Mouse (Mus musculus): ENCODE data around the gene Fgf2.

Fgf2 gene

GRCm38 (mm10) chr3:37360729-37361128 is 12.6 kb downstream of the Fgf2 start:
- DNase-seq, result no peak

GRCm38 (mm10) chr3:37365144-37365543 is 17.0 kb downstream of the Fgf2 start:
- DNase-seq, result no peak

- no peak for DNase-seq
Observed at GRCm38 (mm10) chr3:37365976-37366375, 17.8 kb downstream of the Fgf2 start.

- DNase-seq, result no peak
Observed at GRCm38 (mm10) chr3:37366381-37367053, 18.4 kb downstream of the Fgf2 start.

GRCm38 (mm10) chr3:37370407-37370806 is 22.3 kb downstream of the Fgf2 start:
- DNase-seq, result no peak

GRCm38 (mm10) chr3:37373712-37374111 is 25.6 kb downstream of the Fgf2 start:
- DNase-seq, result no peak

- no peak for DNase-seq
Observed at GRCm38 (mm10) chr3:37377926-37378325, 29.8 kb downstream of the Fgf2 start.

GRCm38 (mm10) chr3:37378412-37378811 is 30.3 kb downstream of the Fgf2 start:
- DNase-seq, result no peak

GRCm38 (mm10) chr3:37379201-37379600 is 31.1 kb downstream of the Fgf2 start:
- DNase-seq, result peak; percentile 28

- DNase-seq, result no peak
Observed at GRCm38 (mm10) chr3:37379930-37380881, 32.1 kb downstream of the Fgf2 start.

GRCm38 (mm10) chr3:37381457-37381856 is 33.3 kb downstream of the Fgf2 start:
- DNase-seq, result no peak

GRCm38 (mm10) chr3:37383096-37383765 is 35.1 kb downstream of the Fgf2 start:
- no peak for DNase-seq

GRCm38 (mm10) chr3:37387310-37387709 is 39.2 kb downstream of the Fgf2 start:
- DNase-seq, result no peak

GRCm38 (mm10) chr3:37396930-37397608 is 48.9 kb downstream of the Fgf2 start:
- no peak for DNase-seq

GRCm38 (mm10) chr3:37397646-37398045 is 49.5 kb downstream of the Fgf2 start:
- no peak for DNase-seq

GRCm38 (mm10) chr3:37398661-37399395 is 50.7 kb downstream of the Fgf2 start:
- DNase-seq, result no peak

GRCm38 (mm10) chr3:37401729-37402610 is 53.8 kb downstream of the Fgf2 start:
- DNase-seq, result no peak

GRCm38 (mm10) chr3:37407598-37407997 is 59.5 kb downstream of the Fgf2 start:
- DNase-seq, result no peak

GRCm38 (mm10) chr3:37413446-37413845 is 65.3 kb downstream of the Fgf2 start:
- no peak for DNase-seq

- peak; percentile 87 for DNase-seq
Observed at GRCm38 (mm10) chr3:37414413-37414960, 66.3 kb downstream of the Fgf2 start.

- no peak for DNase-seq
Observed at GRCm38 (mm10) chr3:37418341-37418740, 70.2 kb downstream of the Fgf2 start.

All from thymus, postnatal 4 days (tissue).